Mouse (Mus musculus): ENCODE results near the gene Cul1. TPM values are rescaled to one million over a fixed set of nuclear protein-coding genes. Genes with fewer than 3 reads are reported as not detected.

Gene Cul1
- polyA plus RNA-seq, 1 experiment from 2014 or later, result 100.0 TPM

- WGBS, result 93% methylated on average over 2 of the region's 2 CpGs
- Histone ChIP-seq H3K36me3 (ENCODE audit: control insufficient read depth, insufficient read depth) (peaks cover 4% of the 10 kb centered on the region), H3K9ac (ENCODE audit: low read length) (no peak overlapping the region), H3K27ac (ENCODE audit: low read length) (no peak overlapping the region), H3K9me3 (replicated peaks; ENCODE audit: control insufficient read depth, low read length) (peaks cover 2% of the 10 kb centered on the region; the same call in 1 of the 2 replicates), H3K4me2 (ENCODE audit: low read depth, low read length) (no peak overlapping the region), H3K4me3 (ENCODE audit: low read length) (no peak overlapping the region), H3K27me3 (ENCODE audit: control insufficient read depth, insufficient read depth, low read length) (no peaks in the 10 kb centered on the region), H3K4me1 (ENCODE audit: control insufficient read depth, insufficient read depth, low read length) (peaks cover 4% of the 10 kb centered on the region)
- no peak for ATAC-seq (replicated peaks; ENCODE audit: extremely low read depth, insufficient read depth, low FRiP score)
These were observed 13.3 kb downstream of the Cul1 start for GRCm38 (mm10) chr6:47466488-47466887.

- H3K4me2 ChIP-seq (ENCODE audit: low read depth, low read length), result no peak overlapping the region
- peaks cover 4% of the 10 kb centered on the region for H3K36me3 ChIP-seq (ENCODE audit: control insufficient read depth, insufficient read depth)
- no peak overlapping the region for H3K4me3 ChIP-seq (ENCODE audit: low read length)
- H3K9me3 ChIP-seq (replicated peaks; ENCODE audit: control insufficient read depth, low read length), result peaks cover 2% of the 10 kb centered on the region; the same call in 1 of the 2 replicates
- no peaks in the 10 kb centered on the region for H3K27me3 ChIP-seq (ENCODE audit: control insufficient read depth, insufficient read depth, low read length)
- H3K4me1 ChIP-seq (ENCODE audit: control insufficient read depth, insufficient read depth, low read length), result peaks cover 4% of the 10 kb centered on the region
- no peak overlapping the region for H3K27ac ChIP-seq (ENCODE audit: low read length)
- no peak for ATAC-seq (replicated peaks; ENCODE audit: extremely low read depth, insufficient read depth, low FRiP score)
- no peak overlapping the region for H3K9ac ChIP-seq (ENCODE audit: low read length)
These were observed 13.9 kb downstream of the Cul1 start for GRCm38 (mm10) chr6:47467058-47467457.

- no peaks in the 10 kb centered on the region for H3K27me3 ChIP-seq (ENCODE audit: control insufficient read depth, insufficient read depth, low read length)
- H3K36me3 ChIP-seq (ENCODE audit: control insufficient read depth, insufficient read depth), result peaks cover 4% of the 10 kb centered on the region
- no peak overlapping the region for H3K27ac ChIP-seq (ENCODE audit: low read length)
- H3K9ac ChIP-seq (ENCODE audit: low read length), result no peak overlapping the region
- peaks cover 2% of the 10 kb centered on the region; the same call in 1 of the 2 replicates for H3K9me3 ChIP-seq (replicated peaks; ENCODE audit: control insufficient read depth, low read length)
- H3K4me2 ChIP-seq (ENCODE audit: low read depth, low read length), result no peak overlapping the region
- H3K4me3 ChIP-seq (ENCODE audit: low read length), result no peak overlapping the region
- no peak for ATAC-seq (replicated peaks; ENCODE audit: extremely low read depth, insufficient read depth, low FRiP score)
- H3K4me1 ChIP-seq (ENCODE audit: control insufficient read depth, insufficient read depth, low read length), result peaks cover 8% of the 10 kb centered on the region
These were observed 16.6 kb downstream of the Cul1 start for GRCm38 (mm10) chr6:47469760-47470159.

- ATAC-seq (replicated peaks; ENCODE audit: extremely low read depth, insufficient read depth, low FRiP score), result no peak
- no peak overlapping the region for H3K27ac ChIP-seq (ENCODE audit: low read length)
- no peak overlapping the region for H3K4me2 ChIP-seq (ENCODE audit: low read depth, low read length)
- no peaks in the 10 kb centered on the region for H3K27me3 ChIP-seq (ENCODE audit: control insufficient read depth, insufficient read depth, low read length)
- peaks cover 5% of the 10 kb centered on the region; the same call in 1 of the 2 replicates for H3K4me1 ChIP-seq (ENCODE audit: control insufficient read depth, insufficient read depth, low read length)
- H3K9me3 ChIP-seq (replicated peaks; ENCODE audit: control insufficient read depth, low read length), result peaks cover 2% of the 10 kb centered on the region; the same call in 1 of the 2 replicates
- H3K9ac ChIP-seq (ENCODE audit: low read length), result no peak overlapping the region
- peaks cover 4% of the 10 kb centered on the region for H3K36me3 ChIP-seq (ENCODE audit: control insufficient read depth, insufficient read depth)
- no peak overlapping the region for H3K4me3 ChIP-seq (ENCODE audit: low read length)
These were observed 19.2 kb downstream of the Cul1 start for GRCm38 (mm10) chr6:47472444-47472843.

GRCm38 (mm10) chr6:47482027-47482426 lies 28.8 kb downstream of the Cul1 start:
- H3K4me1 ChIP-seq (ENCODE audit: control insufficient read depth, insufficient read depth, low read length), result no peaks in the 10 kb centered on the region
- H3K4me3 ChIP-seq (ENCODE audit: low read length), result no peak overlapping the region
- H3K9ac ChIP-seq (ENCODE audit: low read length), result no peak overlapping the region
- H3K4me2 ChIP-seq (ENCODE audit: low read depth, low read length), result no peak overlapping the region
- no peaks in the 10 kb centered on the region for H3K9me3 ChIP-seq (replicated peaks; ENCODE audit: control insufficient read depth, low read length)
- H3K27me3 ChIP-seq (ENCODE audit: control insufficient read depth, insufficient read depth, low read length), result no peaks in the 10 kb centered on the region
- H3K36me3 ChIP-seq (ENCODE audit: control insufficient read depth, insufficient read depth), result no peaks in the 10 kb centered on the region
- no peak for ATAC-seq (replicated peaks; ENCODE audit: extremely low read depth, insufficient read depth, low FRiP score)
- H3K27ac ChIP-seq (ENCODE audit: low read length), result no peak overlapping the region
- WGBS, result 97% methylated on average over 1 of the region's 1 CpGs

GRCm38 (mm10) chr6:47494562-47494961 lies 41.4 kb downstream of the Cul1 start:
- Histone ChIP-seq H3K4me2 (ENCODE audit: low read depth, low read length) (no peak overlapping the region), H3K27me3 (ENCODE audit: control insufficient read depth, insufficient read depth, low read length) (no peaks in the 10 kb centered on the region), H3K27ac (ENCODE audit: low read length) (no peak overlapping the region), H3K36me3 (ENCODE audit: control insufficient read depth, insufficient read depth) (peaks cover 7% of the 10 kb centered on the region), H3K9me3 (replicated peaks; ENCODE audit: control insufficient read depth, low read length) (no peaks in the 10 kb centered on the region), H3K4me1 (ENCODE audit: control insufficient read depth, insufficient read depth, low read length) (peaks cover 2% of the 10 kb centered on the region; the same call in 1 of the 2 replicates), H3K4me3 (ENCODE audit: low read length) (no peak overlapping the region), H3K9ac (ENCODE audit: low read length) (no peak overlapping the region)
- 80% methylated on average over 4 of the region's 4 CpGs for WGBS
- ATAC-seq (replicated peaks; ENCODE audit: extremely low read depth, insufficient read depth, low FRiP score), result no peak

GRCm38 (mm10) chr6:47520030-47520429 lies 66.8 kb downstream of the Cul1 start:
- WGBS, result 73% methylated on average over 2 of the region's 2 CpGs
- ATAC-seq (replicated peaks; ENCODE audit: extremely low read depth, insufficient read depth, low FRiP score), result no peak
- no peak overlapping the region for H3K4me3 ChIP-seq (ENCODE audit: low read length)
- H3K9me3 ChIP-seq (replicated peaks; ENCODE audit: control insufficient read depth, low read length), result no peaks in the 10 kb centered on the region
- peaks cover 79% of the 10 kb centered on the region for H3K36me3 ChIP-seq (ENCODE audit: control insufficient read depth, insufficient read depth)
- no peak overlapping the region for H3K4me2 ChIP-seq (ENCODE audit: low read depth, low read length)
- no peaks in the 10 kb centered on the region for H3K27me3 ChIP-seq (ENCODE audit: control insufficient read depth, insufficient read depth, low read length)
- H3K9ac ChIP-seq (ENCODE audit: low read length), result no peak overlapping the region
- no peaks in the 10 kb centered on the region for H3K4me1 ChIP-seq (ENCODE audit: control insufficient read depth, insufficient read depth, low read length)
- H3K27ac ChIP-seq (ENCODE audit: low read length), result no peak overlapping the region

- Histone ChIP-seq H3K4me3 (ENCODE audit: low read length) (no peak overlapping the region), H3K9ac (ENCODE audit: low read length) (no peak overlapping the region), H3K27ac (ENCODE audit: low read length) (no peak overlapping the region), H3K27me3 (ENCODE audit: control insufficient read depth, insufficient read depth, low read length) (no peaks in the 10 kb centered on the region), H3K4me2 (ENCODE audit: low read depth, low read length) (no peak overlapping the region), H3K9me3 (replicated peaks; ENCODE audit: control insufficient read depth, low read length) (no peaks in the 10 kb centered on the region), H3K36me3 (ENCODE audit: control insufficient read depth, insufficient read depth) (peaks cover 79% of the 10 kb centered on the region), H3K4me1 (ENCODE audit: control insufficient read depth, insufficient read depth, low read length) (no peaks in the 10 kb centered on the region)
- ATAC-seq (replicated peaks; ENCODE audit: extremely low read depth, insufficient read depth, low FRiP score), result no peak
- WGBS, result 95% methylated on average over 3 of the region's 3 CpGs
These were observed 69.2 kb downstream of the Cul1 start for GRCm38 (mm10) chr6:47522431-47522830.

GRCm38 (mm10) chr6:47525041-47525440 lies 71.8 kb downstream of the Cul1 start:
- H3K4me2 ChIP-seq (ENCODE audit: low read depth, low read length), result no peak overlapping the region
- H3K36me3 ChIP-seq (ENCODE audit: control insufficient read depth, insufficient read depth), result peaks cover 67% of the 10 kb centered on the region
- no peak overlapping the region for H3K9ac ChIP-seq (ENCODE audit: low read length)
- H3K27me3 ChIP-seq (ENCODE audit: control insufficient read depth, insufficient read depth, low read length), result no peaks in the 10 kb centered on the region
- ATAC-seq (replicated peaks; ENCODE audit: extremely low read depth, insufficient read depth, low FRiP score), result no peak
- no peak overlapping the region for H3K27ac ChIP-seq (ENCODE audit: low read length)
- 77% methylated on average over 2 of the region's 2 CpGs for WGBS
- no peaks in the 10 kb centered on the region for H3K4me1 ChIP-seq (ENCODE audit: control insufficient read depth, insufficient read depth, low read length)
- no peak overlapping the region for H3K4me3 ChIP-seq (ENCODE audit: low read length)
- H3K9me3 ChIP-seq (replicated peaks; ENCODE audit: control insufficient read depth, low read length), result no peaks in the 10 kb centered on the region

GRCm38 (mm10) chr6:47526446-47526845 lies 73.2 kb downstream of the Cul1 start:
- Histone ChIP-seq H3K27me3 (ENCODE audit: control insufficient read depth, insufficient read depth, low read length) (no peaks in the 10 kb centered on the region), H3K9me3 (replicated peaks; ENCODE audit: control insufficient read depth, low read length) (no peaks in the 10 kb centered on the region), H3K4me2 (ENCODE audit: low read depth, low read length) (no peak overlapping the region), H3K36me3 (ENCODE audit: control insufficient read depth, insufficient read depth) (peaks cover 66% of the 10 kb centered on the region), H3K9ac (ENCODE audit: low read length) (no peak overlapping the region), H3K4me1 (ENCODE audit: control insufficient read depth, insufficient read depth, low read length) (no peaks in the 10 kb centered on the region), H3K4me3 (ENCODE audit: low read length) (no peak overlapping the region), H3K27ac (ENCODE audit: low read length) (no peak overlapping the region)
- no peak for ATAC-seq (replicated peaks; ENCODE audit: extremely low read depth, insufficient read depth, low FRiP score)
- WGBS, result 69% methylated on average over 4 of the region's 4 CpGs

Data from heart, embryonic 16.5 days (tissue).